Mouse (Mus musculus) liver, postnatal 0 days (tissue): ENCODE measurements around the gene 2610301B20Rik.

ENCODE experiments used
- CTCF ChIP-seq: sonication (generic); IDR thresholded peaks from 2 replicates; pipeline ENCODE4 v1.5.1; 2016; ENCODE audit warnings: antibody characterized with exemption, low read depth
- EP300 ChIP-seq: IDR thresholded peaks from 2 replicates; pipeline ENCODE4 v1.6.1; 2016; ENCODE audit warnings: antibody characterized with exemption, low read depth, mild to moderate bottlenecking

- TF ChIP-seq CTCF (no peak), EP300 (no peak)
Observed at GRCm38 (mm10) chr4:10905234-10905801, 31.0 kb downstream of the 2610301B20Rik start.
